In the genomic region with DNA sequence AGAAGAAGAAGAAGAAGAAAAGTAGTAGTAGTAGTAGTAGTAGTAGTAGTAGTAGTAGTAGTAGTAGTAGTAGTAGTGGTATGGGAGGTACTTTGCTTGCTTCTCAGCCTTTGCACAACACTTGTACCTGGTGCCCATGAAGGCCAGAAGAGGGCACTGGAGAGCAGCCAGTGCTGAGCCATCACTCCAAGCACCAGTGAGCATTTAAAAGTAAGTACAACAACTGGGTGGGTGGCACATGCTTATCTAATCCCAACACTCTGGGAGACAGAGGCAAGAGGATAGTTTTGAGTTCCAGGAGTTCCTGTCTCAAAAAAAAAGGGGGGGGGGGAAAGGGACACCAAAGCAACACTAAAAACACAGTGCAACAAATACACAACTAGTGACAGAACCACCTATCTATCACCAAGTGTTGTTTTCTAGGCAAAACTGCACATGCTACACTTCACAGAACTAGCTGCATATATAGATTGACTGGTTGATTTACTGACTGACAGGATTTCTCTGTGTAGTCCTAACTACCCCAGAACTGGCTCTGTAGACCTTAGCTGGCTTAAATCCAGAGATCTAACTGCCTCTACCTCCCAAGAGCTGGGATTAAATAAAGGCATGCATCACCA, we compare ENCODE assay signal across 7 mouse cellular contexts. TPM values are rescaled to one million over a fixed set of nuclear protein-coding genes. Genes with fewer than 3 reads are reported as not detected.
DNase-seq lines count a peak whose midpoint lies in the region; ATAC-seq lines count a peak whose summit lies in the region.

No protein-coding gene starts in this region.

- H3K27me3 ChIP-seq in midbrain, embryonic 11.5 days (ENCODE audit: control insufficient read depth, insufficient read depth, low read length), result no peaks in the 10 kb centered on the region
- no peaks in the 10 kb centered on the region for H3K27me3 ChIP-seq in midbrain, embryonic 13.5 days
- no peaks in the 10 kb centered on the region for H3K27me3 ChIP-seq in kidney, embryonic 16.5 days (ENCODE audit: insufficient read depth, low read length)
- no peaks in the 10 kb centered on the region for H3K27me3 ChIP-seq in hindbrain, embryonic 13.5 days

- no peaks in the 10 kb centered on the region for H3K9me3 ChIP-seq in midbrain, embryonic 11.5 days (ENCODE audit: control insufficient read depth, low read length)
- no peaks in the 10 kb centered on the region for H3K9me3 ChIP-seq in midbrain, embryonic 13.5 days
- no peaks in the 10 kb centered on the region for H3K9me3 ChIP-seq in kidney, embryonic 16.5 days (ENCODE audit: low read length)
- H3K9me3 ChIP-seq in hindbrain, embryonic 13.5 days, result no peaks in the 10 kb centered on the region

- H3K4me2 ChIP-seq in midbrain, embryonic 11.5 days, result no peak overlapping the region
- no peak overlapping the region for H3K4me2 ChIP-seq in midbrain, embryonic 13.5 days (replicated peaks)
- H3K4me2 ChIP-seq in kidney, embryonic 16.5 days (replicated peaks; ENCODE audit: low read depth, low read length), result no peak overlapping the region
- H3K4me2 ChIP-seq in hindbrain, embryonic 13.5 days, result no peak overlapping the region

- H3K9ac ChIP-seq in midbrain, embryonic 11.5 days (ENCODE audit: low read length), result no peak overlapping the region
- no peak overlapping the region for H3K9ac ChIP-seq in midbrain, embryonic 13.5 days (replicated peaks)
- no peak overlapping the region for H3K9ac ChIP-seq in kidney, embryonic 16.5 days (replicated peaks; ENCODE audit: low read length)
- H3K9ac ChIP-seq in hindbrain, embryonic 13.5 days, result no peak overlapping the region

- no peak overlapping the region for H3K4me3 ChIP-seq in midbrain, embryonic 11.5 days (ENCODE audit: low read depth, low read length)
- no peak overlapping the region for H3K4me3 ChIP-seq in midbrain, embryonic 13.5 days (replicated peaks)
- H3K4me3 ChIP-seq in kidney, embryonic 16.5 days (ENCODE audit: low read length), result no peak overlapping the region
- no peak overlapping the region for H3K4me3 ChIP-seq in hindbrain, embryonic 13.5 days

- peaks cover 5% of the 10 kb centered on the region; the same call in 1 of the 2 replicates for H3K36me3 ChIP-seq in midbrain, embryonic 11.5 days (ENCODE audit: control insufficient read depth, insufficient read depth, low read length)
- peaks cover 6% of the 10 kb centered on the region for H3K36me3 ChIP-seq in midbrain, embryonic 13.5 days
- 0 out of 2 replicates have a peak, but pooled peaks cover 9% of the 10 kb centered on the region for H3K36me3 ChIP-seq in kidney, embryonic 16.5 days (ENCODE audit: insufficient read depth, low read length)
- H3K36me3 ChIP-seq in hindbrain, embryonic 13.5 days, result peaks cover 8% of the 10 kb centered on the region; the same call in 1 of the 2 replicates

- peak; percentile 42; the same call in 1 of the 2 replicates for ATAC-seq in midbrain, embryonic 11.5 days (ENCODE audit: low FRiP score)
- ATAC-seq in midbrain, embryonic 13.5 days, result no peak
- 0 out of 2 replicates have a peak, but pooled peaks have one; percentile 42 for ATAC-seq in kidney, embryonic 16.5 days (ENCODE audit: low FRiP score, low TSS enrichment)
- ATAC-seq in megakaryocyte progenitor cell, adult 5-6 weeks (replicated peaks; ENCODE audit: poor library complexity), result peak; percentile 93
- no peak for ATAC-seq in hindbrain, embryonic 13.5 days (ENCODE audit: low FRiP score)

- peaks cover 7% of the 10 kb centered on the region; the same call in 1 of the 2 replicates for H3K4me1 ChIP-seq in midbrain, embryonic 11.5 days (ENCODE audit: control insufficient read depth, insufficient read depth, low read length)
- peaks cover 10% of the 10 kb centered on the region for H3K4me1 ChIP-seq in midbrain, embryonic 13.5 days (replicated peaks)
- peaks cover 9% of the 10 kb centered on the region for H3K4me1 ChIP-seq in kidney, embryonic 16.5 days (ENCODE audit: insufficient read depth, low read length)
- peaks cover 9% of the 10 kb centered on the region for H3K4me1 ChIP-seq in hindbrain, embryonic 13.5 days (replicated peaks)

- DNase-seq in midbrain, embryonic 11.5 days (ENCODE audit: low spot score, missing footprints), result no peak
- DNase-seq in T-cell, adult 2 months (ENCODE audit: low spot score), result peak; percentile 56
- DNase-seq in cerebellum, postnatal 10 days, result peak; percentile 53 to 61

- H3K27ac ChIP-seq in midbrain, embryonic 11.5 days (ENCODE audit: low read depth, low read length), result no peak overlapping the region
- no peak overlapping the region for H3K27ac ChIP-seq in midbrain, embryonic 13.5 days
- H3K27ac ChIP-seq in kidney, embryonic 16.5 days (ENCODE audit: low read length), result no peak overlapping the region
- no peak overlapping the region for H3K27ac ChIP-seq in hindbrain, embryonic 13.5 days

RNA-seq across cellular contexts. Expression of a gene that starts 6.4 kb away (rescaled TPM):
- 81.5 and 86.7 TPM in 2 replicates for polyA plus RNA-seq in midbrain, embryonic 11.5 days (2014; fragmentation: Nextera tagmentation; extraction: Ambion mirVana)
- 62.7 and 68.4 TPM in 2 replicates for polyA plus RNA-seq in midbrain, embryonic 13.5 days (2015; fragmentation: Nextera tagmentation; extraction: Ambion mirVana)
- polyA plus RNA-seq in kidney, embryonic 16.5 days (2015; fragmentation: Nextera tagmentation; extraction: Ambion mirVana), result 51.1 and 60.0 TPM in 2 replicates
- total RNA-seq in megakaryocyte progenitor cell, adult 5-6 weeks (2015), result 90.6 and 92.7 TPM in 2 replicates
- total RNA-seq in megakaryocyte progenitor cell, adult 5-6 weeks (2017), result 219 and 256 TPM in 2 replicates
- polyA plus RNA-seq in hindbrain, embryonic 13.5 days (2015; fragmentation: Nextera tagmentation; extraction: Ambion mirVana), result 55.0 and 57.1 TPM in 2 replicates

Comparison
In these comparisons a context has a peak if more than half of its experiments do, and no peak if none do; other contexts are left out.
1. ATAC-seq: peak in midbrain, embryonic 11.5 days (single experiment), kidney, embryonic 16.5 days (single experiment) and megakaryocyte progenitor cell, adult 5-6 weeks (single experiment); none in midbrain, embryonic 13.5 days (single experiment) and hindbrain, embryonic 13.5 days (single experiment).